8 mouse cellular contexts compared by ENCODE assay signal in the genomic region with DNA sequence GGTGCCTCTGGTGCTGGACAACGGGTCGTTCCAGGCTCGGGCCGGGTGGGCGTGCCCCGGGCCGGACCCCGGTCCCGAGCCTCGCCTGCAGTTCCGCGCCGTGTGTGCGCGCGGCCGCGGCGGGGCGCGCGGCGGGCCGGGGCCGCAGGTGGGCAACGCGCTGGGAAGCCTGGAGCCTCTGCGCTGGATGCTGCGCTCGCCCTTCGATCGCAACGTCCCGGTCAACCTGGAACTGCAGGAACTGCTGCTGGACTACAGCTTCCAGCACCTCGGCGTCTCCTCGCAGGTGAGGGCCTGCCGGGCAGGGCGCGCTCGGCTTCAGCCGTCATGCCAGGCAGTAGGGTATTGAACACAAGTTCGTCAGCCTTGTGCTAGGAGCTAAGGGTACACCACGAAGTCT. TPM values are rescaled to one million over a fixed set of nuclear protein-coding genes. Genes with fewer than 3 reads are reported as not detected.
DNase-seq lines count a peak whose midpoint lies in the region; ATAC-seq and TF ChIP-seq lines count a peak whose summit lies in the region.

No protein-coding gene starts in this region.

- peaks cover 18% of the 10 kb centered on the region for H3K36me3 ChIP-seq in spleen, adult 2 months (ENCODE audit: control insufficient read depth, insufficient read depth, low read length)
- H3K36me3 ChIP-seq in hindbrain, embryonic 16.5 days (ENCODE audit: control insufficient read depth, insufficient read depth, low read length) = peaks cover 4% of the 10 kb centered on the region; the same call in 1 of the 2 replicates
- peaks cover 22% of the 10 kb centered on the region for H3K36me3 ChIP-seq in macrophage (ENCODE audit: inconsistent target)

- H3K9ac ChIP-seq in hindbrain, embryonic 16.5 days (ENCODE audit: low read depth, low read length) = peak overlapping the region; percentile 91

- TF ChIP-seq POLR2A in spleen, adult 2 months (IDR thresholded peaks at IDR 0.05; ENCODE audit: low read depth, low read length) = no peak

- WGBS in spleen, adult 2 months = under 1% methylated on average over 44 of the region's 44 CpGs
- under 1% methylated on average over 31 of the region's 44 CpGs for WGBS in hindbrain, embryonic 16.5 days
- under 1% methylated on average over 44 of the region's 44 CpGs for WGBS in macrophage (ENCODE audit: missing documents)

- H3K9me3 ChIP-seq in hindbrain, embryonic 16.5 days (ENCODE audit: control insufficient read depth, low read length) = no peaks in the 10 kb centered on the region

- no peak for TF ChIP-seq CTCF in spleen, adult 2 months (IDR thresholded peaks at IDR 0.05; ENCODE audit: extremely low read depth, insufficient read depth, insufficient read length, insufficient replicate concordance)

- peaks cover 13% of the 10 kb centered on the region; the same call in 1 of the 2 replicates for H3K79me2 ChIP-seq in macrophage (ENCODE audit: inconsistent target)

- ATAC-seq in hindbrain, embryonic 16.5 days = no peak; the same call in 1 of the 2 replicates

- DNase-seq in adrenal gland, postnatal 14 days = peak; percentile 29
- DNase-seq in adrenal gland, adult (ENCODE audit: inconsistent age in 2 of 2, low spot score in 1 of 2) = no peak
- peak in 1 of 2 experiments; percentile 15 for DNase-seq in spleen, adult 2 months (ENCODE audit: low read depth in 1 of 2, low spot score in 2 of 2)
- no peak for DNase-seq in spleen, postnatal 14 days (ENCODE audit: low spot score in 2 of 2)
- no peak for DNase-seq in adipocyte (ENCODE audit: low spot score)
- DNase-seq in frontal cortex, postnatal 25 days (ENCODE audit: low spot score in 2 of 2) = no peak

- no peaks in the 10 kb centered on the region for H3K4me1 ChIP-seq in spleen, adult 2 months (ENCODE audit: control insufficient read depth, insufficient read depth, insufficient read length)
- H3K4me1 ChIP-seq in hindbrain, embryonic 16.5 days (ENCODE audit: control insufficient read depth, insufficient read depth, low read depth, low read length) = peaks cover 14% of the 10 kb centered on the region

- H3K27ac ChIP-seq in spleen, adult 2 months (ENCODE audit: insufficient read depth, low read length) = peak overlapping the region; percentile 78
- peak overlapping the region; percentile 85 for H3K27ac ChIP-seq in hindbrain, embryonic 16.5 days (ENCODE audit: low read depth, low read length)
- H3K27ac ChIP-seq in macrophage = no peak overlapping the region

- peak overlapping the region; percentile 92 for H3K4me2 ChIP-seq in hindbrain, embryonic 16.5 days (ENCODE audit: low read length)

- no peaks in the 10 kb centered on the region for H3K27me3 ChIP-seq in spleen, adult 2 months (ENCODE audit: control insufficient read depth, insufficient read depth, low read length)
- 0 out of 2 replicates have a peak, but pooled peaks cover 4% of the 10 kb centered on the region for H3K27me3 ChIP-seq in hindbrain, embryonic 16.5 days (replicated peaks; ENCODE audit: control insufficient read depth, insufficient read depth, low read length)

- peak overlapping the region; percentile 72 for H3K4me3 ChIP-seq in spleen, adult 2 months (ENCODE audit: extremely low read depth, insufficient read depth, insufficient read length)
- H3K4me3 ChIP-seq in hindbrain, embryonic 16.5 days (ENCODE audit: low read length) = peak overlapping the region; percentile 92
- H3K4me3 ChIP-seq in macrophage (ENCODE audit: inconsistent target) = peak overlapping the region; percentile 61

RNA-seq across cellular contexts. Expression of a gene that starts 0.5 kb away (rescaled TPM):
- 9.9 and 10.8 TPM in 2 replicates for total RNA-seq in adrenal gland, postnatal 14 days (2021)
- polyA plus RNA-seq in spleen, adult 2 months (2012; rRNA removed) = 9.4 and 11.6 TPM in 2 replicates
- 6.2 and 12.0 TPM in 2 replicates for polyA plus RNA-seq in hindbrain, embryonic 16.5 days (2015; fragmentation: Nextera tagmentation; extraction: Ambion mirVana)
- 10 to 100 TPM in 22 of 26 experiments, 1 to 10 TPM in 4; 7.8 to 39.7 (median 21.8) TPM for total RNA-seq in macrophage (2018; cell fraction: chromatin; rRNA removed)
- total RNA-seq in macrophage (2018; cell fraction: cytosol; rRNA removed) = 1 to 10 TPM; 2.4 to 9.7 (median 5.2) TPM
- 10 to 100 TPM in 17 of 26 experiments, 1 to 10 TPM in 9; 5.3 to 26.2 (median 11.2) TPM for total RNA-seq in macrophage (2018; cell fraction: nucleus; rRNA removed)
- 3.2 to 6.1 TPM (median 6.0 TPM) in 3 replicates for polyA plus RNA-seq in macrophage (2018)

RNA-seq across cellular contexts. Expression of a gene that starts 14.7 kb away (rescaled TPM):
- 0.26 TPM in 1 of 2 replicates, not detected in the other for total RNA-seq in adrenal gland, postnatal 14 days (2021)
- 0.02 TPM in 1 of 2 replicates, not detected in the other for polyA plus RNA-seq in spleen, adult 2 months (2012; rRNA removed)
- 10.4 and 15.0 TPM in 2 replicates for polyA plus RNA-seq in hindbrain, embryonic 16.5 days (2015; fragmentation: Nextera tagmentation; extraction: Ambion mirVana)
- not detected for total RNA-seq in macrophage (2018; cell fraction: chromatin; rRNA removed)
- total RNA-seq in macrophage (2018; cell fraction: cytosol; rRNA removed) = 1 to 10 TPM in 10 of 26 experiments, under 1 TPM in 12, not detected in 4; 0.04 to 1.9 (median 0.78) TPM
- total RNA-seq in macrophage (2018; cell fraction: nucleus; rRNA removed) = 1 to 10 TPM in 1 of 26 experiments, under 1 TPM in 12, not detected in 13; 0.17 to 1.0 (median 0.52) TPM
- polyA plus RNA-seq in macrophage (2018) = 0.16 to 1.1 TPM (median 0.67 TPM) in 3 replicates

RNA-seq across cellular contexts. Expression of a gene that starts 40.0 kb away (rescaled TPM):
- 11.5 and 16.0 TPM in 2 replicates for total RNA-seq in adrenal gland, postnatal 14 days (2021)
- 17.6 and 18.6 TPM in 2 replicates for polyA plus RNA-seq in spleen, adult 2 months (2012; rRNA removed)
- polyA plus RNA-seq in hindbrain, embryonic 16.5 days (2015; fragmentation: Nextera tagmentation; extraction: Ambion mirVana) = 26.4 and 27.2 TPM in 2 replicates
- total RNA-seq in macrophage (2018; cell fraction: chromatin; rRNA removed) = under 1 TPM in 19 of 26 experiments, not detected in 7; 0.09 to 0.57 (median 0.19) TPM
- total RNA-seq in macrophage (2018; cell fraction: cytosol; rRNA removed) = under 1 TPM in 25 of 26 experiments, not detected in 1; under 0.01 to 0.24 (median 0.04) TPM
- total RNA-seq in macrophage (2018; cell fraction: nucleus; rRNA removed) = under 1 TPM in 24 of 26 experiments, not detected in 2; 0.10 to 0.45 (median 0.23) TPM
- 0.04 TPM in 2 of 3 replicates, not detected in the other for polyA plus RNA-seq in macrophage (2018)

Comparison
In these comparisons a context has a peak if more than half of its experiments do, and no peak if none do; other contexts are left out.
1. RNA of a gene that starts 40.0 kb away (polyA plus RNA-seq): 26.4 to 27.2 TPM in hindbrain, embryonic 16.5 days and 17.6 to 18.6 TPM in spleen, adult 2 months; 0.04 TPM in macrophage; every median in the first group is over 10 times any median in the second.
2. Peak in every context shown above with its lines, with median percentiles within 50 percentile points of each other: H3K4me3 ChIP-seq.